Mouse (Mus musculus) ES-Bruce4 (cell line): ENCODE measurements around the gene Wwc2.

Experiments used
- CTCF ChIP-seq: IDR thresholded peaks from one replicate; pipeline ENCODE4 v1.8.1; 2011; ENCODE audit warnings: low read depth, low read length
- EP300 ChIP-seq: IDR thresholded peaks from 2 replicates; pipeline ENCODE4 v1.6.1; 2011; ENCODE audit warnings: low read depth, low read length; ENCODE audit not compliant: insufficient read depth
- POLR2A ChIP-seq: IDR thresholded peaks from one replicate; pipeline ENCODE4 v1.8.1; 2011; ENCODE audit warnings: low read length; ENCODE audit not compliant: insufficient read depth

- TF ChIP-seq CTCF, result no peak
- TF ChIP-seq POLR2A, result no peak
- no peak for TF ChIP-seq EP300
Observed at GRCm38 (mm10) chr8:47783944-47784343, 206.8 kb downstream of the Wwc2 start.
